19 mouse cellular contexts compared by ENCODE assay signal in genomic region chr1:86243490-86243889, GRCm38 (mm10). TPM values are rescaled to one million over a fixed set of nuclear protein-coding genes. Genes with fewer than 3 reads are reported as not detected.
DNase-seq lines count a peak whose midpoint lies in the region; ATAC-seq and TF ChIP-seq lines count a peak whose summit lies in the region.
"Had no signal": no experiment of that assay in that cellular context is flagged by ENCODE, and none has a peak within 500 bp of the region (broad histone marks: within the 10 kb centered on the region; RNA-seq: fewer than 3 reads in every experiment).

No protein-coding gene starts in this region.

- H3K4me1 ChIP-seq in heart, embryonic 11.5 days (ENCODE audit: control insufficient read depth, insufficient read depth, low read length) = peaks cover 8% of the 10 kb centered on the region; the same call in 1 of the 2 replicates
- H3K4me1 ChIP-seq in heart, postnatal 0 days (ENCODE audit: control insufficient read depth, insufficient read depth) = peaks cover 9% of the 10 kb centered on the region; the same call in 1 of the 2 replicates
- H3K4me1 ChIP-seq in MEL (ENCODE audit: control insufficient read depth in 1 of 2, insufficient read depth in 2 of 2, low read length in 2 of 2) = peaks cover 11 to 26% of the 10 kb centered on the region in 2 experiments
- peaks cover 59% of the 10 kb centered on the region for H3K4me1 ChIP-seq in liver, embryonic 15.5 days (replicated peaks)
- H3K4me1 ChIP-seq: forebrain, embryonic 13.5 days; hindbrain, embryonic 13.5 days had no signal

- 23% methylated on average over 6 of the region's 6 CpGs for WGBS in heart, embryonic 11.5 days (ENCODE audit: insufficient replicate concordance)
- WGBS in heart, postnatal 0 days = 16% methylated on average over 6 of the region's 6 CpGs
- 40% methylated on average over 6 of the region's 6 CpGs for WGBS in liver, embryonic 15.5 days (ENCODE audit: insufficient replicate concordance)

- no peak for TF ChIP-seq CTCF in heart, postnatal 0 days (IDR thresholded peaks at IDR 0.05; ENCODE audit: low read depth)
- TF ChIP-seq CTCF in MEL (IDR thresholded peaks at IDR 0.05 in 2 of 3, conservative IDR thresholded peaks at IDR 0.05 in 1 of 3; ENCODE audit: control insufficient read depth in 1 of 3, insufficient read depth in 1 of 3, low read depth in 2 of 3, low read length in 3 of 3, poor library complexity in 1 of 3, severe bottlenecking in 1 of 3) = no peak

- intact Hi-C loops in heart, postnatal 14 days (cut with DNase I) = no loop called here

- H3K36me3 ChIP-seq in heart, embryonic 11.5 days (ENCODE audit: control insufficient read depth, insufficient read depth, low read length) = no peaks in the 10 kb centered on the region
- no peaks in the 10 kb centered on the region for H3K36me3 ChIP-seq in heart, postnatal 0 days (replicated peaks; ENCODE audit: control insufficient read depth, insufficient read depth, low read length)
- H3K36me3 ChIP-seq in MEL (ENCODE audit: control insufficient read depth in 1 of 2, insufficient read depth in 2 of 2, low read length in 2 of 2) = peaks cover 0 to 15% of the 10 kb centered on the region in 2 experiments; a peak in 3 of 4 replicates
- H3K36me3 ChIP-seq in liver, embryonic 15.5 days (replicated peaks) = no peaks in the 10 kb centered on the region

- no peaks in the 10 kb centered on the region for H3K27me3 ChIP-seq in heart, embryonic 11.5 days (ENCODE audit: control insufficient read depth, insufficient read depth, low read length)
- no peaks in the 10 kb centered on the region for H3K27me3 ChIP-seq in heart, postnatal 0 days (ENCODE audit: control insufficient read depth, insufficient read depth, low read length)
- H3K27me3 ChIP-seq in MEL (ENCODE audit: control insufficient read depth in 1 of 2, insufficient read depth in 2 of 2, low read length in 2 of 2) = no peaks in the 10 kb centered on the region
- H3K27me3 ChIP-seq in liver, embryonic 15.5 days = no peaks in the 10 kb centered on the region
- H3K27me3 ChIP-seq: forebrain, embryonic 13.5 days; hindbrain, embryonic 13.5 days had no signal

- H3K27ac ChIP-seq in heart, embryonic 11.5 days (ENCODE audit: low read depth, low read length) = peak overlapping the region; percentile 46
- no peak overlapping the region for H3K27ac ChIP-seq in heart, postnatal 0 days (ENCODE audit: low read depth)
- H3K27ac ChIP-seq in MEL (ENCODE audit: control insufficient read depth, low read depth, low read length) = no peak overlapping the region
- H3K27ac ChIP-seq in liver, embryonic 15.5 days (replicated peaks) = 0 out of 2 replicates have a peak overlapping the region, but pooled peaks have one; percentile 1
- H3K27ac ChIP-seq: embryonic facial prominence, embryonic 10.5 days; forebrain, embryonic 13.5 days; hindbrain, embryonic 13.5 days; hindbrain, postnatal 0 days had no signal

- H3K9ac ChIP-seq in heart, embryonic 11.5 days (ENCODE audit: low read depth, low read length) = no peak overlapping the region
- no peak overlapping the region for H3K9ac ChIP-seq in heart, postnatal 0 days (replicated peaks; ENCODE audit: low read depth, low read length)
- H3K9ac ChIP-seq in MEL (ENCODE audit: control insufficient read depth, low read depth, low read length, poor library complexity, severe bottlenecking) = no peak overlapping the region
- H3K9ac ChIP-seq in liver, embryonic 15.5 days = no peak overlapping the region
- H3K9ac ChIP-seq: forebrain, embryonic 13.5 days; forebrain, postnatal 0 days; hindbrain, embryonic 13.5 days had no signal

- no peaks in the 10 kb centered on the region for H3K79me2 ChIP-seq in MEL (ENCODE audit: control insufficient read depth, insufficient read depth, low read length, poor library complexity)

- no peak overlapping the region for H3K4me3 ChIP-seq in heart, embryonic 11.5 days (ENCODE audit: low read depth, low read length)
- H3K4me3 ChIP-seq in heart, postnatal 0 days (ENCODE audit: low read depth, low read length) = no peak overlapping the region
- H3K4me3 ChIP-seq in MEL (ENCODE audit: control insufficient read depth in 1 of 2, insufficient read depth in 1 of 2, low read depth in 2 of 2, low read length in 2 of 2) = no peak overlapping the region
- no peak overlapping the region for H3K4me3 ChIP-seq in liver, embryonic 15.5 days (replicated peaks)
- H3K4me3 ChIP-seq: embryonic facial prominence, embryonic 10.5 days; forebrain, embryonic 13.5 days; hindbrain, embryonic 13.5 days had no signal

- no peak for DNase-seq in heart, adult 8-10 months (ENCODE audit: low spot score)
- no peak for DNase-seq in heart, postnatal 0 days (ENCODE audit: low spot score)
- no peak for DNase-seq in heart, postnatal 14 days
- DNase-seq in MEL (ENCODE audit: low read depth, low spot score) = no peak
- DNase-seq in lung, adult 18-20 months = no peak
- DNase-seq: adrenal gland, adult 8-10 months; adrenal gland, postnatal 36 days; cerebellum, adult 2 months; cerebellum, postnatal 10 days; forebrain, postnatal 0 days; gastrocnemius, postnatal 14 days had no signal

- no peak; the same call in 1 of the 2 replicates for ATAC-seq in heart, embryonic 11.5 days (replicated peaks; ENCODE audit: insufficient number of reproducible peaks, low FRiP score, low TSS enrichment)
- ATAC-seq in heart, postnatal 0 days (ENCODE audit: insufficient read depth, low read depth) = 0 out of 2 replicates have a peak, but pooled peaks have one; percentile 17
- no peak for ATAC-seq in liver, embryonic 15.5 days (ENCODE audit: insufficient read depth)
- ATAC-seq: forebrain, embryonic 13.5 days; forebrain, postnatal 0 days; hindbrain, postnatal 0 days had no signal

- no peak for TF ChIP-seq EP300 in heart, postnatal 0 days (IDR thresholded peaks at IDR 0.05; ENCODE audit: low read depth)
- TF ChIP-seq EP300 in MEL (IDR thresholded peaks at IDR 0.05; ENCODE audit: low read depth in 1 of 2, low read length in 2 of 2) = peak in 1 of 2 experiments; percentile 23; a peak in 1 of 4 replicates

- no peak overlapping the region for H3K4me2 ChIP-seq in heart, embryonic 11.5 days
- no peak overlapping the region for H3K4me2 ChIP-seq in heart, postnatal 0 days (ENCODE audit: low read depth, low read length)
- H3K4me2 ChIP-seq in liver, embryonic 15.5 days = no peak overlapping the region
- H3K4me2 ChIP-seq: forebrain, embryonic 13.5 days; hindbrain, embryonic 13.5 days had no signal

- no peaks in the 10 kb centered on the region for H3K9me3 ChIP-seq in heart, embryonic 11.5 days (replicated peaks; ENCODE audit: control insufficient read depth, low read length)
- H3K9me3 ChIP-seq in heart, postnatal 0 days (replicated peaks; ENCODE audit: control insufficient read depth, low read length) = no peaks in the 10 kb centered on the region
- no peaks in the 10 kb centered on the region for H3K9me3 ChIP-seq in MEL (replicated peaks; ENCODE audit: insufficient read depth, low read length)
- no peaks in the 10 kb centered on the region for H3K9me3 ChIP-seq in liver, embryonic 15.5 days (replicated peaks)
- H3K9me3 ChIP-seq: embryonic facial prominence, embryonic 10.5 days; forebrain, embryonic 13.5 days; hindbrain, embryonic 13.5 days had no signal

- no peak for TF ChIP-seq RAD21 in MEL (IDR thresholded peaks at IDR 0.05; ENCODE audit: low read depth, low read length)

- TF ChIP-seq POLR2A in MEL (IDR thresholded peaks at IDR 0.05; ENCODE audit: control insufficient read depth in 1 of 2, insufficient read depth in 1 of 2, low read depth in 1 of 2, low read length in 2 of 2, poor library complexity in 1 of 2) = no peak

TF ChIP-seq in MEL, 35 proteins besides CTCF, POLR2A, EP300 and RAD21:
- no peak for TF ChIP-seq RCOR1 (IDR thresholded peaks at IDR 0.05; ENCODE audit: low read depth, low read length)
- TF ChIP-seq GATA1 (IDR thresholded peaks at IDR 0.05; ENCODE audit: low read depth, low read length) = peak; percentile 35; the same call in 1 of the 2 replicates

RNA-seq across cellular contexts. Expression of gene B3gnt7, which starts 59.1 kb away (rescaled TPM):
- polyA plus RNA-seq in heart, embryonic 11.5 days (2014; fragmentation: Nextera tagmentation; extraction: Ambion mirVana) = 7.0 and 7.7 TPM in 2 replicates
- under 1 TPM; 0.38 to 0.81 (median 0.51) TPM for total RNA-seq in heart, adult 8-10 months (2022)
- total RNA-seq in heart, postnatal 0 days (2014; rRNA removed; ENCODE audit: low replicate concordance) = 0.69 and 1.4 TPM in 2 replicates
- polyA plus RNA-seq in heart, postnatal 0 days (2015; fragmentation: Nextera tagmentation; extraction: Ambion mirVana) = 0.49 and 0.71 TPM in 2 replicates
- total RNA-seq in heart, postnatal 14 days (2021) = under 1 TPM; 0.54 to 0.57 TPM
- not detected in 2 replicates for total RNA-seq in MEL (2012; rRNA removed)
- polyA plus RNA-seq in MEL (2012; ENCODE audit: insufficient read depth in 1 of 2, insufficient read length in 2 of 2, low read depth in 1 of 2, low replicate concordance in 2 of 2, missing spikeins in 1 of 2) = under 1 TPM in 1 of 2 experiments, not detected in 1; 0.40 TPM
- 0.79 and 0.92 TPM in 2 replicates for polyA plus RNA-seq in liver, embryonic 15.5 days (2015; fragmentation: Nextera tagmentation; extraction: Ambion mirVana)
- total RNA-seq: gastrocnemius, adult 18-20 months had no signal
- polyA plus RNA-seq: C2C12 had no signal

Comparison
In these comparisons a context has a peak if more than half of its experiments do, and no peak if none do; other contexts are left out.
1. H3K27ac ChIP-seq: peak in heart, embryonic 11.5 days (single experiment) and liver, embryonic 15.5 days (single experiment); none in heart, postnatal 0 days (single experiment) and MEL (single experiment).